Mouse (Mus musculus) myocyte (in vitro differentiated cells): ENCODE measurements around the gene Abcc4. TPM values are rescaled to one million over a fixed set of nuclear protein-coding genes. Genes with fewer than 3 reads are reported as not detected.

Source experiments
- H3K27me3 ChIP-seq: one replicate; pipeline ENCODE4 v1.6.1; 2011; ENCODE audit not compliant: control insufficient read depth, insufficient read depth, insufficient read length
- H3K36me3 ChIP-seq: one replicate; pipeline ENCODE4 v1.6.1; 2011; ENCODE audit not compliant: control insufficient read depth, insufficient read depth
- H3K4me2 ChIP-seq: one replicate; pipeline ENCODE4 v1.6.1; 2011; ENCODE audit warnings: low read depth, control low read depth
- H3K4me3 ChIP-seq: one replicate; pipeline ENCODE4 v1.5.1; 2011; ENCODE audit warnings: mild to moderate bottlenecking, control low read depth, moderate library complexity
- H3K79me2 ChIP-seq: one replicate; pipeline ENCODE4 v1.6.1; 2011; ENCODE audit not compliant: control insufficient read depth, insufficient read depth
- H3ac ChIP-seq: one replicate; pipeline ENCODE4 v1.6.1; 2011; ENCODE audit not compliant: control insufficient read depth, insufficient read length
- CEBPB ChIP-seq: IDR thresholded peaks from 2 replicates; pipeline ENCODE4 v1.6.1; 2011; ENCODE audit warnings: mild to moderate bottlenecking, moderate library complexity; ENCODE audit not compliant: poor library complexity, insufficient read depth, severe bottlenecking
- E2F4 ChIP-seq: IDR thresholded peaks from one replicate; pipeline ENCODE4 v1.6.1; 2011; ENCODE audit warnings: mild to moderate bottlenecking, control low read depth, moderate library complexity; ENCODE audit not compliant: insufficient read depth
- MAX ChIP-seq: IDR thresholded peaks from one replicate; pipeline ENCODE4 v1.6.1; 2011; ENCODE audit warnings: low read depth, mild to moderate bottlenecking, control low read depth
- MYOD1 ChIP-seq, 3 experiments: IDR thresholded peaks; one replicate each; pipeline ENCODE4 v1.6.1; 2011; ENCODE audit warnings: control low read depth in 2 of 3, low read depth in 2 of 3, mild to moderate bottlenecking in 2 of 3, moderate library complexity in 1 of 3; ENCODE audit not compliant: insufficient read length in 2 of 3, control insufficient read depth in 1 of 3
- MYOG ChIP-seq, 3 experiments: IDR thresholded peaks; one replicate each; pipeline ENCODE4 v1.6.1; 2011; ENCODE audit warnings: control low read depth in 2 of 3, low read depth in 2 of 3, mild to moderate bottlenecking in 2 of 3; ENCODE audit not compliant: insufficient read length in 2 of 3, control insufficient read depth in 1 of 3, insufficient read depth in 1 of 3
- POLR2A ChIP-seq: IDR thresholded peaks from one replicate; pipeline ENCODE4 v1.6.1; 2011; ENCODE audit warnings: low read depth, mild to moderate bottlenecking, control low read depth, moderate library complexity; ENCODE audit not compliant: insufficient read length
- POLR2AphosphoS2 ChIP-seq: IDR thresholded peaks from one replicate; pipeline ENCODE4 v1.6.1; 2011; ENCODE audit warnings: low read depth, control low read depth; ENCODE audit not compliant: insufficient read length
- REST ChIP-seq: IDR thresholded peaks from one replicate; pipeline ENCODE4 v1.6.1; 2011; ENCODE audit warnings: mild to moderate bottlenecking, control low read depth, moderate library complexity; ENCODE audit not compliant: insufficient read depth, insufficient read length
- SRF ChIP-seq: IDR thresholded peaks from one replicate; pipeline ENCODE4 v1.6.1; 2011; ENCODE audit warnings: low read depth; ENCODE audit not compliant: control insufficient read depth, insufficient read length
- TCF12 ChIP-seq: IDR thresholded peaks from one replicate; pipeline ENCODE4 v1.6.1; 2011; ENCODE audit warnings: mild to moderate bottlenecking, control low read depth; ENCODE audit not compliant: poor library complexity, insufficient read depth, severe bottlenecking
- TCF3 ChIP-seq: IDR thresholded peaks from one replicate; pipeline ENCODE4 v1.6.1; 2011; ENCODE audit warnings: low read depth, control low read depth; ENCODE audit not compliant: insufficient read length
- USF1 ChIP-seq: IDR thresholded peaks from one replicate; pipeline ENCODE4 v1.6.1; 2011; ENCODE audit warnings: low read depth, mild to moderate bottlenecking, control low read depth, moderate library complexity
- polyA plus RNA-seq: library from polyadenylated mRNA; unstranded; fragments of >200 nt; fragmentation: generic; extraction: Trizol; gene quantifications from one replicate; pipeline ENCODE4 v1.2.1, GENCODE M21; 2012; ENCODE audit warnings: missing spikeins

Gene Abcc4
- polyA plus RNA-seq, 1 experiment, result 6.3 TPM

DNA sequence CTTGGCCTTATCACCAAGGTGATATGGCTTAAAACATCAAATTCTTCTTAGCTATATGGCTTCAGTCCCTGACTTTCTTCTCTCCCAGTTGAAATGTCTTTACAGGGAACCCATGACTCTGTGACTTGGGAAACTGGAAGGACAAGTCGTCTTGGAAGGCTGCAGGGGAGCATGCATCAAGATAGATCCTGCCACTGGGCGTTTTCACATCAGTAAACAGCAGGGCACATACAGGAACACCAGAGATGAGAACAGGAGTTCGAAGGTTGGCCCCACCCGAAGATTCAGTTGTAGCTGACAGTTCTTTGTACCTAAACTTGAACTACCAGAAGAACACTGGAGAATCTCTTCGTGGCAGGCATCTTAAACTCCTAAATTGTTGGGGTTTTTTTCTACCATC is 36.8 kb upstream of the Abcc4 start:
- Histone ChIP-seq H3K4me2 (no peak overlapping the region), H3K4me3 (no peak overlapping the region), H3K79me2 (no peaks in the 10 kb centered on the region), H3K27me3 (no peaks in the 10 kb centered on the region), H3ac (no peak overlapping the region), H3K36me3 (no peaks in the 10 kb centered on the region)
- TF ChIP-seq TCF3 (no peak), MYOD1 (IDR thresholded peaks at IDR 0.05; ENCODE audit: control insufficient read depth in 1 of 3, insufficient read length in 2 of 3, low read depth in 2 of 3) (no peak), CEBPB (no peak), USF1 (no peak), REST (no peak), MYOG (IDR thresholded peaks at IDR 0.05; ENCODE audit: control insufficient read depth in 1 of 3, insufficient read depth in 1 of 3, insufficient read length in 2 of 3, low read depth in 2 of 3) (no peak), TCF12 (no peak), SRF (no peak), POLR2A (no peak), MAX (no peak), POLR2AphosphoS2 (no peak), E2F4 (no peak)

DNA sequence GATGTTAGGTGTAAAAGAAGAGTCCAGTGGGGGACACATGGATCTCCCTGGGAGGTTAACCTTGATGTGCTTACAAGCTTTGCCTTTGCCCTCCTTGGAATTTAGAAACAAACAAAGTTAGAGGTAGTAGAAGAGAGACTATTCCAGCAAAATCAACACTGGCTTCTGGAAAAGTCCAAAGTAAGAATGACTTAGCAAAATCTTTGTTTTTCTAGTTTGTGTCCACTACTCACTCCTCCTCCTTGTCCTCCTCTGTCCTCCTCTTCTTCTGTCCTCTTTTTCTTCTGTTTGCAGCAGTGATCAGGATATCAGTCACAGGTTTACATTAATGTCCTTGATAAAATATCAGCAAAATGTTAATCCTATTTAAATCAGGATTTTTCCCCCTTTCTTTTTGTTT is 35.8 kb upstream of the Abcc4 start:
- Histone ChIP-seq H3ac (no peak overlapping the region), H3K36me3 (no peaks in the 10 kb centered on the region), H3K79me2 (no peaks in the 10 kb centered on the region), H3K27me3 (no peaks in the 10 kb centered on the region), H3K4me2 (no peak overlapping the region), H3K4me3 (no peak overlapping the region)
- no peak for TF ChIP-seq TCF3
- no peak for TF ChIP-seq REST
- no peak for TF ChIP-seq MYOD1 (IDR thresholded peaks at IDR 0.05; ENCODE audit: control insufficient read depth in 1 of 3, insufficient read length in 2 of 3, low read depth in 2 of 3)
- TF ChIP-seq MYOG (IDR thresholded peaks at IDR 0.05; ENCODE audit: control insufficient read depth in 1 of 3, insufficient read depth in 1 of 3, insufficient read length in 2 of 3, low read depth in 2 of 3), result no peak
- no peak for TF ChIP-seq POLR2AphosphoS2
- no peak for TF ChIP-seq POLR2A
- no peak for TF ChIP-seq TCF12
- no peak for TF ChIP-seq CEBPB
- TF ChIP-seq SRF, result no peak
- no peak for TF ChIP-seq MAX
- no peak for TF ChIP-seq USF1
- TF ChIP-seq E2F4, result no peak

DNA sequence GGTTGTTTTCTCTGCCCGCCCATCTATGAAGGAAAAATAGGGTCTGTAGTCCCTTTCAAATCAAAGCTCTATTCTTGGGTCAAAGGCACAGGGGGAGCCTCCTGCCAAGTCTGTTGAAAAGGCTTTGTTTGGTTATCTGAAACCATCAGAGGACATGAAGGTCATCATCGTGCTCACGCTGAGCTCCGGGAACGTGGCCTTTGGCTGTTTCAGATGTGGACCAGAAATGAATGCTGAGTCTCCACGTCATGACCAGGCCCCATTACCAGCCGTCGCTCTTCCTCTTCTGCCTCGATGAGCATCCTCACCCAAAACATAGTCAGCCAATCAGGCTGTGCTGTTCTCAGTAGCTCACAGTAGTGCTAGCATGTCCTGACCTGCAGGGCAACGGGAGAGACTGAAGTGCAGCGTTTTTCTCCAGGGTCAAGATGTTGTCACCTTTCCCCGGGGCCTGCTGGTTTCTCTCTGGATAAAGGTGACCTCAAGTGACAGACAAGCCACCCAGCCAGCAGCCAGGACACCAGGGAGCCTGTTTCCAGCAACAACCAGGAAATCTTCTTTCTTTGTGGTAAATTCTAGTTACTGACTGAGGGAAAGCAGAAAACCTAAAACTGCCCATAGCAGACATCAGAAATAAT is 31.4 kb upstream of the Abcc4 start:
- no peak for TF ChIP-seq TCF3
- TF ChIP-seq E2F4, result no peak
- TF ChIP-seq MYOG (IDR thresholded peaks at IDR 0.05; ENCODE audit: control insufficient read depth in 1 of 3, insufficient read depth in 1 of 3, insufficient read length in 2 of 3, low read depth in 2 of 3), result no peak
- TF ChIP-seq POLR2A, result no peak
- no peak for TF ChIP-seq SRF
- TF ChIP-seq USF1, result no peak
- no peak for TF ChIP-seq CEBPB
- no peak for TF ChIP-seq MAX
- TF ChIP-seq POLR2AphosphoS2, result no peak
- TF ChIP-seq MYOD1 (IDR thresholded peaks at IDR 0.05; ENCODE audit: control insufficient read depth in 1 of 3, insufficient read length in 2 of 3, low read depth in 2 of 3), result no peak
- TF ChIP-seq TCF12, result no peak
- no peak for TF ChIP-seq REST
- no peaks in the 10 kb centered on the region for H3K79me2 ChIP-seq
- H3K4me2 ChIP-seq, result no peak overlapping the region
- no peak overlapping the region for H3K4me3 ChIP-seq
- no peaks in the 10 kb centered on the region for H3K36me3 ChIP-seq
- no peak overlapping the region for H3ac ChIP-seq
- H3K27me3 ChIP-seq, result no peaks in the 10 kb centered on the region

DNA sequence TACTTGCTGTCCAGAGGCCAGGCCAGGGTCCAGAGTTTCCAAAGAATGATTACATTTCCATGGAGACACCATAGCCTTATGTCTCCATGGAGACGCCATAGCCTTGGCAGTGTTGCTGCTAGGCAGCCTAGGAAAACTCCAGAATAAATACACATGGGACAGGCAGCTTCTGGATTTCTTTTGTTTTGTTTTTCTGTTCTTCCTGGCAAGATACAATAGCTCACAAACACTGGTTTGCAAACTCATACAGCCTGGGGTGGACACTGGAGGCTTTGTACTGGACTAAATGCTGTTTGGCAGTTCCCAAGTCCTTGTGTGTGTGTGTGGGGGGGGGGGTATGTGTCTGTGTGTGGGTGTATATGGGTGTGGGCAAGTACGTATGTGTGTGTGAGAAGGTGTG is 29.1 kb upstream of the Abcc4 start:
- Histone ChIP-seq H3K36me3 (no peaks in the 10 kb centered on the region), H3ac (no peak overlapping the region)
- TF ChIP-seq CEBPB (no peak), TCF3 (no peak), USF1 (no peak), SRF (no peak), MYOG (IDR thresholded peaks at IDR 0.05; ENCODE audit: control insufficient read depth in 1 of 3, insufficient read depth in 1 of 3, insufficient read length in 2 of 3, low read depth in 2 of 3) (no peak), MYOD1 (IDR thresholded peaks at IDR 0.05; ENCODE audit: control insufficient read depth in 1 of 3, insufficient read length in 2 of 3, low read depth in 2 of 3) (no peak), REST (no peak), E2F4 (no peak), POLR2A (no peak), MAX (no peak), POLR2AphosphoS2 (no peak), TCF12 (no peak)

DNA sequence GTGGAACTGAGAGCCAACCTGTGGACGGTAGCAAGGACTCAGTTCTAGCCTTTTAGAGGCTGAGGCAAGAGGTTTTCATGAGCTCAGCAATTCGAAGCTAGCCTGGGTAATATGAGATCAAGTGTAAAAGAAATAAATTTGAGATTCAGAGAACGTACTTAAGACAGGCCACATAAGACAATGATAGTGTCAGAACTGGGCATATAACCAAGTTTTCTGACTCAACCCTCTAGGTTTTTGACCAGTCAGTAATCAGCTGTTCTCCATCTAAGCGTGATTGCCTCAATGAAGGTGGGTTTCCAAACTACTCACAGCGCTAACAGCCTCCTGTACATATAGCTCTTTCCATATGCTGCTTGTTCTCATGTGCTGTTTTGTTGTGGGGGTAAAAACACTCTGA is 27.1 kb upstream of the Abcc4 start:
- no peak overlapping the region for H3K4me2 ChIP-seq
- H3K4me3 ChIP-seq, result no peak overlapping the region
- no peak overlapping the region for H3ac ChIP-seq
- no peaks in the 10 kb centered on the region for H3K27me3 ChIP-seq
- H3K79me2 ChIP-seq, result no peaks in the 10 kb centered on the region
- TF ChIP-seq POLR2A (no peak), E2F4 (no peak), POLR2AphosphoS2 (no peak), TCF12 (no peak), MYOD1 (IDR thresholded peaks at IDR 0.05; ENCODE audit: control insufficient read depth in 1 of 3, insufficient read length in 2 of 3, low read depth in 2 of 3) (no peak), MYOG (IDR thresholded peaks at IDR 0.05; ENCODE audit: control insufficient read depth in 1 of 3, insufficient read depth in 1 of 3, insufficient read length in 2 of 3, low read depth in 2 of 3) (no peak), MAX (no peak), TCF3 (no peak), CEBPB (no peak), USF1 (no peak), REST (no peak), SRF (no peak)
- H3K36me3 ChIP-seq, result no peaks in the 10 kb centered on the region

More for the DNA sequence above, 29.1 kb upstream of the Abcc4 start:
- Histone ChIP-seq H3K79me2 (no peaks in the 10 kb centered on the region), H3K27me3 (no peaks in the 10 kb centered on the region), H3K4me3 (no peak overlapping the region), H3K4me2 (no peak overlapping the region)
